Mouse (Mus musculus): ENCODE measurements around the gene Xirp1. TPM values are rescaled to one million over a fixed set of nuclear protein-coding genes. Genes with fewer than 3 reads are reported as not detected.

Xirp1 gene
- total and polyA plus RNA-seq, 3 experiments, result 55.5 to 133 (median 118) TPM

DNA sequence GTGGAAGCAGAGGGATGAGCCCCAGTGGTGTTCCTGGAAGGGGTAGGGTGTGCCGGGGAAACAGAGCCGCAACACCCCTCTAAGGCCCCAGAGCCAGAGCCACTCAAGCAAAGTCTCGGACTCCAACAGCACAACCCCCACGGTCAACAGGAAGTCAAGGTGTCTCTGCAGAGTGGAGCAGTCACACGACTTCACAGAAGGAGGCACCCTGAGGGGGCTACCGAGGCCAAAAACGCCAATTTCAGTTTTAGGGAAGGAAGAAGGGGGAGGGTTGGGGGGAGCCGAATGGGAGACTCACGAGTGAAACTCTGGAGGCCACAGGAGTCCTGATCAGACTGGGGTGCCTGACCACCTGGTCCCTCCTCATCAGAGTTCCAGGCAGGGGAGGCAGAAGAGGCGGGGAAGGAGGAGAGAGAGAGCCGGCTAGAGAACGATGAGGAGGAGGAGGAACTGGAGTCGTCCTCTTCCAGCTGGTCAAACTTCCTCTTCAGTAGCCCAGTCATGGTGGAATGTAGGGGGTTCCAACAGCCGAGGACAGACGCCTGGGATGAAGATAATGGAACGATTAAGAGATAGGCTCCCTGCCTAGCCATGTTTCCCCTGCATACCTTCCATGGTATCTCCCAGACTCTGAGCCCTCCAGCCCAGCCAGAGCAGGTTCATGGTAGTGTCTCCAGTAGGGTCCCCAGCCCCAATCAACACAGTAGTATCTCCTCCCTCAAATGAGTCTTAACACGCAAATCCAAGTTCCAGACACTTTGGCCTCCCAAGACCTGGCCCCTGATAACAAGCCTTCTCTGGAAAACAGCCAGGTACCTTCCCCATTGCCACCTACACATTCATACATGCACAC is 46.5 kb downstream of the Xirp1 start:
- Histone ChIP-seq H3K9ac (ENCODE audit: low read depth, low read length) (no peak overlapping the region), H3K27me3 (ENCODE audit: control insufficient read depth, insufficient read depth, low read length) (no peaks in the 10 kb centered on the region), H3K4me3 (no peak overlapping the region), H3K27ac (no peak overlapping the region; the same call in 1 of the 2 replicates), H3K79me2 (replicated peaks; ENCODE audit: control insufficient read depth, insufficient read depth, low read length) (0 out of 2 replicates have a peak, but pooled peaks cover 2% of the 10 kb centered on the region), H3K36me3 (ENCODE audit: control insufficient read depth, insufficient read depth, low read length) (peaks cover 5% of the 10 kb centered on the region), H3K4me1 (ENCODE audit: control insufficient read depth, insufficient read depth, low read length) (peaks cover 42% of the 10 kb centered on the region)
- WGBS, result 28% methylated on average over 17 of the region's 17 CpGs
- TF ChIP-seq EP300 (IDR thresholded peaks at IDR 0.05; ENCODE audit: insufficient read depth, low read depth, low read length), result no peak
- DNase-seq, result no peak
- intact Hi-C loops (cut with DNase I), result no loop called here

GRCm38 (mm10) chr9:119975286-119975685 is 48.1 kb downstream of the Xirp1 start:
- no peak overlapping the region for H3K27ac ChIP-seq
- TF ChIP-seq EP300 (IDR thresholded peaks at IDR 0.05; ENCODE audit: insufficient read depth, low read depth, low read length) (no peak), CTCF (IDR thresholded peaks at IDR 0.05) (no peak), POLR2A (IDR thresholded peaks at IDR 0.05; ENCODE audit: insufficient read depth, low read depth, low read length) (no peak)
- intact Hi-C loops (cut with DNase I), result no loop called here

DNA sequence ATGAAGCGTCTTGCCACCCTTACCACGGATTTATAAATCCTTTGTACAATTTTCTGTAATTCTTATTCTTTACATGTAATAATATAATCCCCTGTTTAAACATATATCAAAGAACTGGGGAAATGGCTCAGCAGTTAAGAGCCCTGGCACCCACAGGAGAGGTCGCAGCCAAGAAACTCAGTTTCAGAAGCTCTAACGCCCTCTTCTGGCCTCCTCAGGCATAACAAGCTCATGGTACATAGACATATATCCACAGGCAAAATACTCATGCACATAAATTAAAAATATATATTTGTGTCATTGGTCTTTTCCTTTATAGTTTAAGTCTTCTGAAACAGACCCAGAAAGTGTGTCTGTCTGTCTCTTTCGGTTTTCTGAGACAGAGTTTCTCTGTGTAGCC is 48.8 kb downstream of the Xirp1 start:
- Histone ChIP-seq H3K4me1 (ENCODE audit: control insufficient read depth, insufficient read depth, low read length) (peaks cover 34% of the 10 kb centered on the region), H3K79me2 (replicated peaks; ENCODE audit: control insufficient read depth, insufficient read depth, low read length) (no peaks in the 10 kb centered on the region), H3K27ac (no peak overlapping the region), H3K36me3 (ENCODE audit: control insufficient read depth, insufficient read depth, low read length) (peaks cover 4% of the 10 kb centered on the region), H3K9ac (ENCODE audit: low read depth, low read length) (no peak overlapping the region), H3K27me3 (ENCODE audit: control insufficient read depth, insufficient read depth, low read length) (no peaks in the 10 kb centered on the region), H3K4me3 (no peak overlapping the region)
- 82% methylated on average over 5 of the region's 5 CpGs for WGBS
- intact Hi-C loops (cut with DNase I), result no loop called here
- DNase-seq, result no peak
- TF ChIP-seq CTCF (IDR thresholded peaks at IDR 0.05) (peak; percentile 45), EP300 (IDR thresholded peaks at IDR 0.05; ENCODE audit: insufficient read depth, low read depth, low read length) (no peak)

More at GRCm38 (mm10) chr9:119975286-119975685, 48.1 kb downstream of the Xirp1 start:
- Histone ChIP-seq H3K4me1 (ENCODE audit: control insufficient read depth, insufficient read depth, low read length) (peaks cover 36% of the 10 kb centered on the region), H3K4me3 (no peak overlapping the region), H3K36me3 (ENCODE audit: control insufficient read depth, insufficient read depth, low read length) (peaks cover 4% of the 10 kb centered on the region), H3K27me3 (ENCODE audit: control insufficient read depth, insufficient read depth, low read length) (no peaks in the 10 kb centered on the region), H3K9ac (ENCODE audit: low read depth, low read length) (no peak overlapping the region), H3K79me2 (replicated peaks; ENCODE audit: control insufficient read depth, insufficient read depth, low read length) (0 out of 2 replicates have a peak, but pooled peaks cover 2% of the 10 kb centered on the region)
- no peak for DNase-seq
- WGBS, result 96% methylated on average over 4 of the region's 4 CpGs

DNA sequence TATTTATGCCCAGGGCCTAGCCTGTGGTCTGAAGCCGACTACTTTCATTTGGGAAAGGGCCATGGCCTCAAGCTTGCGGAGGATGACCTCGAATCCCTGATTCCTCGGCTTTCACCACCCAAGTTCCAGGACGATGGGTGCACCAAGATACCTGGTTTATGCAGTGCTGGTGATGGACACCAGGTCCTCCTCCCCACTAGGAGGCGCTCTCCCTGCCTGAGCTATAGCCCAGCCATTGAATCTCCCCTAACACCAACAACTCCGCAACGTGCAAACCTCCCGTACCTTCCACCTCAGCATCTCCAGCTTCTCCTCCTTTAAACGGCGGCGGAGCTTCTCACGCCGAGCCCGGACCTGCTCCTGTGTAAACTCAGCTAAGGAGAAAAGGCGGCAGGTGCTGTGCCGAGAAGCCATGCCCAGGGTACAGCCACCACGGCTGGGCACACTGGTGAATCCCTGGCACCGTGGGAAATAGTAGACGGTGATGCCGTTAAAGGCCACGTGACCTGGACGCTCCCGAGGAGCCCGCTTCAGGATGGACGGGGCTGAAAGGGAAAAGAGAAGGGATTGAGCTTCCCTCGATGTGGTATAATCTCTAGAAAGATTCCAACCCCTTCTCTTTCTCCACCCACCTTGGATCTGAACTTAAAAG is 49.4 kb downstream of the Xirp1 start:
- Histone ChIP-seq H3K4me3 (no peak overlapping the region), H3K27ac (no peak overlapping the region), H3K36me3 (ENCODE audit: control insufficient read depth, insufficient read depth, low read length) (peaks cover 4% of the 10 kb centered on the region), H3K4me1 (ENCODE audit: control insufficient read depth, insufficient read depth, low read length) (peaks cover 30% of the 10 kb centered on the region), H3K9ac (ENCODE audit: low read depth, low read length) (no peak overlapping the region), H3K27me3 (ENCODE audit: control insufficient read depth, insufficient read depth, low read length) (no peaks in the 10 kb centered on the region), H3K79me2 (replicated peaks; ENCODE audit: control insufficient read depth, insufficient read depth, low read length) (no peaks in the 10 kb centered on the region)
- intact Hi-C loops (cut with DNase I), result no loop called here
- no peak for DNase-seq
- 92% methylated on average over 27 of the region's 27 CpGs for WGBS
- TF ChIP-seq POLR2A (IDR thresholded peaks at IDR 0.05; ENCODE audit: insufficient read depth, low read depth, low read length) (no peak), CTCF (IDR thresholded peaks at IDR 0.05) (peak; percentile 66)

- H3K9ac ChIP-seq (ENCODE audit: low read depth, low read length), result no peak overlapping the region
- H3K4me3 ChIP-seq, result no peak overlapping the region
- peaks cover 24% of the 10 kb centered on the region for H3K4me1 ChIP-seq (ENCODE audit: control insufficient read depth, insufficient read depth, low read length)
- no peak overlapping the region; the same call in 1 of the 2 replicates for H3K27ac ChIP-seq
- peaks cover 4% of the 10 kb centered on the region for H3K36me3 ChIP-seq (ENCODE audit: control insufficient read depth, insufficient read depth, low read length)
- 85% methylated on average over 23 of the region's 23 CpGs for WGBS
- no peaks in the 10 kb centered on the region for H3K79me2 ChIP-seq (replicated peaks; ENCODE audit: control insufficient read depth, insufficient read depth, low read length)
- DNase-seq, result no peak
- no peaks in the 10 kb centered on the region for H3K27me3 ChIP-seq (ENCODE audit: control insufficient read depth, insufficient read depth, low read length)
- TF ChIP-seq EP300 (IDR thresholded peaks at IDR 0.05; ENCODE audit: insufficient read depth, low read depth, low read length), result no peak
- no peak for TF ChIP-seq POLR2A (IDR thresholded peaks at IDR 0.05; ENCODE audit: insufficient read depth, low read depth, low read length)
- no peak for TF ChIP-seq CTCF (IDR thresholded peaks at IDR 0.05)
- intact Hi-C loops (cut with DNase I), result no loop called here
Observed at GRCm38 (mm10) chr9:119973281-119973680, 50.1 kb downstream of the Xirp1 start.

DNA sequence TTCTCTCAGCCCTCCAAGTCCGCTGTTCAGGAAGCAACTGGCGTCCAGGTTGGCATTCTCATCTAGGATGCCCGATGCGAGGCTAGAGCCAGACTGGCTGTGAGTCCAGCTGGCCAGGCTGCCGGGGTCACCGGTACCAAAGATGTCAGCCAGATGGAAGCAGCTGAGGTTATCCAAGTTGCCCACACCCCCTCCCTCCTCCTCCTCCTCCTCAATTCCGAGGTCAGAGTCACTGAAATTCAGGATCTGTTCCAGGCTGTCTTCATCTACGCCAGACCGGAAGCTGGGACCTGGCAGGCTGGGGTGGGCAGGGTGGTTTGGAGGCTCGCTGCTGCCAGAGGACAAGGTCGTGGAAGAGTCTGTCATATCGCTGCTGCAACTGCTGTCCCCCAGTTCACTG is 50.8 kb downstream of the Xirp1 start:
- H3K27me3 ChIP-seq (ENCODE audit: control insufficient read depth, insufficient read depth, low read length), result no peaks in the 10 kb centered on the region
- peaks cover 18% of the 10 kb centered on the region for H3K4me1 ChIP-seq (ENCODE audit: control insufficient read depth, insufficient read depth, low read length)
- 0 out of 2 replicates have a peak, but pooled peaks have one; percentile 47 for TF ChIP-seq EP300 (IDR thresholded peaks at IDR 0.05; ENCODE audit: insufficient read depth, low read depth, low read length)
- TF ChIP-seq CTCF (IDR thresholded peaks at IDR 0.05), result no peak
- no peak for TF ChIP-seq POLR2A (IDR thresholded peaks at IDR 0.05; ENCODE audit: insufficient read depth, low read depth, low read length)
- H3K79me2 ChIP-seq (replicated peaks; ENCODE audit: control insufficient read depth, insufficient read depth, low read length), result no peaks in the 10 kb centered on the region
- H3K36me3 ChIP-seq (ENCODE audit: control insufficient read depth, insufficient read depth, low read length), result peaks cover 4% of the 10 kb centered on the region
- no peak overlapping the region for H3K4me3 ChIP-seq
- H3K9ac ChIP-seq (ENCODE audit: low read depth, low read length), result no peak overlapping the region
- H3K27ac ChIP-seq, result peak overlapping the region; percentile 23; the same call in 1 of the 2 replicates
- peak; percentile 57 to 82 for DNase-seq
- intact Hi-C loops (cut with DNase I), result no loop called here
- WGBS, result 53% methylated on average over 12 of the region's 12 CpGs

Measured in heart, adult 2 months (tissue).